Mouse (Mus musculus) heart, embryonic 13.5 days (tissue): Measurements from ENCODE around the gene Gpld1. TPM values are rescaled to one million over a fixed set of nuclear protein-coding genes. Genes with fewer than 3 reads are reported as not detected.

Experiments
- ATAC-seq: fragments of 200-750 bp; cut with Nextera tagmentation; 2 replicates; pipeline ENCODE4 v1.8.0; 2017; ENCODE audit warnings: moderate TSS enrichment; ENCODE audit not compliant: insufficient number of reproducible peaks, low FRiP score, low TSS enrichment; ENCODE audit errors: extremely low read depth
- H3K27ac ChIP-seq: fragments of 300-500 bp; sonication (generic); replicated peaks from 2 replicates; pipeline ENCODE4 v1.5.1; 2015; ENCODE audit warnings: moderate library complexity, mild to moderate bottlenecking, inconsistent platforms
- H3K27me3 ChIP-seq: fragments of 300-500 bp; sonication (generic); replicated peaks from 2 replicates; pipeline ENCODE4 v1.6.1; 2015; ENCODE audit warnings: mild to moderate bottlenecking, inconsistent platforms
- H3K36me3 ChIP-seq: fragments of 300-500 bp; sonication (generic); 2 replicates; pipeline ENCODE4 v1.6.1; 2015; ENCODE audit warnings: mild to moderate bottlenecking, inconsistent platforms
- H3K4me1 ChIP-seq: fragments of 300-500 bp; sonication (generic); 2 replicates; pipeline ENCODE4 v1.6.1; 2015; ENCODE audit warnings: inconsistent platforms
- H3K4me2 ChIP-seq: fragments of 300-500 bp; sonication (generic); 2 replicates; pipeline ENCODE4 v1.6.1; 2015; ENCODE audit warnings: inconsistent platforms, mild to moderate bottlenecking, moderate library complexity
- H3K4me3 ChIP-seq: fragments of 300-500 bp; sonication (generic); 2 replicates; pipeline ENCODE4 v1.5.1; 2015; ENCODE audit warnings: moderate library complexity, mild to moderate bottlenecking, inconsistent platforms
- H3K9ac ChIP-seq: fragments of 300-500 bp; sonication (generic); 2 replicates; pipeline ENCODE4 v1.6.1; 2015; ENCODE audit warnings: inconsistent platforms, mild to moderate bottlenecking, moderate library complexity
- H3K9me3 ChIP-seq: fragments of 300-500 bp; sonication (generic); 2 replicates; pipeline ENCODE4 v1.6.1; 2016; ENCODE audit warnings: inconsistent platforms
- WGBS: fragments of 180-500 bp; shearing (Covaris S2); methylation state at CpG from one replicate; pipeline ENCODE4 v1.1.7; 2015; ENCODE audit warnings: mixed read lengths; 5-methylcytosine and 5-hydroxymethylcytosine counted together
- polyA plus RNA-seq: library from polyadenylated mRNA; unstranded; fragments of >200 nt; fragmentation: Nextera tagmentation; extraction: Ambion mirVana; gene quantifications from 2 replicates; pipeline ENCODE4 v1.2.1, GENCODE M21; 2015

The Gpld1 gene
- polyA plus RNA-seq, 1 experiment from 2014 or later: 0.24 TPM

DNA sequence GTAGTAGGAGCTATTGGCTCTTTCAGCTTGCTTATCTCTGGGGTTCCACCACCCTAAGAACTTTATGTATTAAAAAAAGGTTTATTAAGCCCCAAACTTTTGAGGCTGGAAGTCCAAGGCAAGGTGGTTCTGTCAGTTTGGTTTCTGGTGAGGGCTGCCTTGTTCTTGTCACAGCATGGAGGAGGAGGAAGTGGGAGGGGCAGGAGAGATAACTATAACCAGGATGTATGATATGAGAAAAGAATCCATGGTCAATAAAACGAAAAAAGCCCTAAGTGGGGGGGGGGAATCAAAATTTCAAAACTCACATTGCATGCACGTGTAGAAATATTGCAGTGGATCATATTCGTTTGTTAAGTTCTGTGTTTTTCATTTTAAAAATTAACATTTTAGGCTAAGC, 80.2 kb downstream of the Gpld1 start:
- Histone ChIP-seq H3K36me3 (peaks cover 3% of the 10 kb centered on the region), H3K4me3 (no peak overlapping the region), H3K4me1 (peaks cover 21% of the 10 kb centered on the region), H3K27me3 (no peaks in the 10 kb centered on the region), H3K4me2 (no peak overlapping the region), H3K9ac (no peak overlapping the region), H3K27ac (no peak overlapping the region), H3K9me3 (no peaks in the 10 kb centered on the region)
- ATAC-seq: no peak
- 65% methylated on average over 3 of the region's 3 CpGs for WGBS

- Histone ChIP-seq H3K27ac (no peak overlapping the region), H3K9me3 (no peaks in the 10 kb centered on the region), H3K4me1 (peaks cover 8% of the 10 kb centered on the region), H3K9ac (no peak overlapping the region), H3K36me3 (no peaks in the 10 kb centered on the region), H3K27me3 (no peaks in the 10 kb centered on the region), H3K4me3 (no peak overlapping the region), H3K4me2 (no peak overlapping the region)
- ATAC-seq: no peak
- 35% methylated on average over 2 of the region's 2 CpGs for WGBS
These were observed 81.7 kb downstream of the Gpld1 start for GRCm38 (mm10) chr13:25024655-25025054.

GRCm38 (mm10) chr13:25026409-25027113, 83.6 kb downstream of the Gpld1 start:
- Histone ChIP-seq H3K36me3 (no peaks in the 10 kb centered on the region), H3K9ac (no peak overlapping the region), H3K27me3 (no peaks in the 10 kb centered on the region), H3K9me3 (no peaks in the 10 kb centered on the region), H3K4me2 (no peak overlapping the region), H3K4me3 (no peak overlapping the region), H3K27ac (no peak overlapping the region), H3K4me1 (peaks cover 3% of the 10 kb centered on the region; the same call in 1 of the 2 replicates)
- no peak for ATAC-seq
- WGBS: 82% methylated on average over 6 of the region's 6 CpGs

- H3K27ac ChIP-seq: no peak overlapping the region
- no peak for ATAC-seq
- 68% methylated on average over 3 of the region's 3 CpGs for WGBS
- no peak overlapping the region for H3K9ac ChIP-seq
- peaks cover 3% of the 10 kb centered on the region; the same call in 1 of the 2 replicates for H3K4me1 ChIP-seq
- no peaks in the 10 kb centered on the region for H3K36me3 ChIP-seq
- H3K4me2 ChIP-seq: no peak overlapping the region
- no peaks in the 10 kb centered on the region for H3K9me3 ChIP-seq
- H3K27me3 ChIP-seq: no peaks in the 10 kb centered on the region
- H3K4me3 ChIP-seq: no peak overlapping the region
These were observed 84.1 kb downstream of the Gpld1 start for GRCm38 (mm10) chr13:25027114-25027425.

DNA sequence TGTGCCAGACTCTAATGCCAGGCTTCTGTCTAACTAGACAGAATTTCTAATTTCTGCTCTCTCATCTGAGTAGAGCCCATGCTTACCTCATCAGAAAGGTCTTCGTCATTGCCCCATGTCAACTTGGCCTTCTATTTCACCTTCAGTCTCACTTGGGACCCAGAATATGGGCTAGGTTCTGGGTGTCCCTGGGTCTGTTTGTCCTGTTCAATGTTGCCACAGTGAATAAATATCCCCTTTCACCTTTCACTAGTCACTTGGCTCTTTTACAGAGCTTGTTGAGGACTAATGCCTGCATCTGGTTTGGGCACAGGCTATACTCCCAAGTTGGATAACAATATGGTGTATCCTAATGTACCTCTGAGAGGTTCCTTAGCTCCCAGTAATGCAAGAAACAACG, 96.5 kb downstream of the Gpld1 start:
- H3K27ac ChIP-seq: no peak overlapping the region
- WGBS: 57% methylated on average over 2 of the region's 2 CpGs
- no peak overlapping the region for H3K4me3 ChIP-seq
- ATAC-seq: no peak
- no peak overlapping the region for H3K4me2 ChIP-seq
- H3K36me3 ChIP-seq: no peaks in the 10 kb centered on the region
- no peaks in the 10 kb centered on the region for H3K4me1 ChIP-seq
- H3K9me3 ChIP-seq: no peaks in the 10 kb centered on the region
- H3K27me3 ChIP-seq: no peaks in the 10 kb centered on the region
- no peak overlapping the region for H3K9ac ChIP-seq

Other genes with a start within 250 kb of the Gpld1 start
- not detected in 2 replicates for gene Armh2, start 201.9 kb upstream of the Gpld1 start, polyA plus RNA-seq
- gene Gmnn, start 181.2 kb upstream of the Gpld1 start, polyA plus RNA-seq: 102 and 119 TPM in 2 replicates
- gene BC005537, start 141.5 kb upstream of the Gpld1 start, polyA plus RNA-seq: 8.5 and 10.5 TPM in 2 replicates
- 210 and 242 TPM in 2 replicates for gene Acot13, start 111.6 kb upstream of the Gpld1 start, polyA plus RNA-seq
- 30.4 and 34.0 TPM in 2 replicates for gene Tdp2, start 111.5 kb upstream of the Gpld1 start, polyA plus RNA-seq
- gene D130043K22Rik, start 98.0 kb upstream of the Gpld1 start, polyA plus RNA-seq: 0.05 and 0.20 TPM in 2 replicates
- gene Aldh5a1, start 5.5 kb upstream of the Gpld1 start, polyA plus RNA-seq: 10.6 and 10.7 TPM in 2 replicates
- 14.4 and 14.9 TPM in 2 replicates for gene Mrs2, start 77.2 kb downstream of the Gpld1 start, polyA plus RNA-seq
- gene Dcdc2a, start 112.9 kb downstream of the Gpld1 start, polyA plus RNA-seq: 0.82 and 0.94 TPM in 2 replicates